Mouse (Mus musculus) layer of hippocampus, postnatal 25 days (tissue): ENCODE measurements around the gene Lemd1. TPM values are rescaled to one million over a fixed set of nuclear protein-coding genes. Genes with fewer than 3 reads are reported as not detected.

Experiments
- DNase-seq, 2 experiments: peaks; one replicate each; pipeline ENCODE4 v3.0.0; 2022; ENCODE audit warnings: mixed read lengths in 2 of 2, low spot score in 1 of 2; ENCODE audit errors: extremely low spot score in 1 of 2
- total RNA-seq, 2 experiments: library from RNA; stranded (reverse); gene quantifications; 2 replicates each; pipeline ENCODE4 v1.2.3; 2021

Gene Lemd1
- total RNA-seq, 2 experiments from 2014 or later, result 1.1 to 1.7 TPM

- DNase-seq, result no peak
These were observed 90.9 kb downstream of the Lemd1 start for GRCm38 (mm10) chr1:132282177-132282536.

- DNase-seq, result no peak
These were observed 91.8 kb downstream of the Lemd1 start for GRCm38 (mm10) chr1:132283018-132283417.

- no peak for DNase-seq
These were observed 95.5 kb downstream of the Lemd1 start for GRCm38 (mm10) chr1:132286735-132287134.

GRCm38 (mm10) chr1:132287445-132287844, 96.2 kb downstream of the Lemd1 start:
- no peak for DNase-seq

- DNase-seq, result no peak
These were observed 96.8 kb downstream of the Lemd1 start for GRCm38 (mm10) chr1:132287991-132288451.

GRCm38 (mm10) chr1:132289965-132290364, 98.7 kb downstream of the Lemd1 start:
- DNase-seq, result no peak

- no peak for DNase-seq
These were observed 99.9 kb downstream of the Lemd1 start for GRCm38 (mm10) chr1:132290921-132291675.

- DNase-seq, result no peak
These were observed 100.5 kb downstream of the Lemd1 start for GRCm38 (mm10) chr1:132291706-132292105.

GRCm38 (mm10) chr1:132292318-132293129, 101.3 kb downstream of the Lemd1 start:
- no peak for DNase-seq

- DNase-seq, result no peak
These were observed 104.3 kb downstream of the Lemd1 start for GRCm38 (mm10) chr1:132295506-132295905.

GRCm38 (mm10) chr1:132296051-132296450, 104.8 kb downstream of the Lemd1 start:
- DNase-seq, result no peak

- DNase-seq, result peak; percentile 23 to 41
These were observed 107.2 kb downstream of the Lemd1 start, which contains the start of gene Klhdc8a for GRCm38 (mm10) chr1:132298425-132298800. Gene Klhdc8a (plus strand): TSS chr1:132298626.

GRCm38 (mm10) chr1:132298801-132299464, 107.7 kb downstream of the Lemd1 start:
- DNase-seq, result no peak

GRCm38 (mm10) chr1:132299744-132300143, 108.5 kb downstream of the Lemd1 start:
- DNase-seq, result no peak

- DNase-seq, result no peak
These were observed 110.0 kb downstream of the Lemd1 start for GRCm38 (mm10) chr1:132301242-132301641.

- DNase-seq, result no peak
These were observed 111.2 kb downstream of the Lemd1 start for GRCm38 (mm10) chr1:132302341-132302866.

- no peak for DNase-seq
These were observed 113.5 kb downstream of the Lemd1 start for GRCm38 (mm10) chr1:132304618-132305214.

GRCm38 (mm10) chr1:132306160-132306559, 114.9 kb downstream of the Lemd1 start:
- DNase-seq, result peak in 1 of 2 experiments; percentile 72

- DNase-seq, result no peak
These were observed 115.6 kb downstream of the Lemd1 start for GRCm38 (mm10) chr1:132306808-132307207.

- DNase-seq, result no peak
These were observed 116.7 kb downstream of the Lemd1 start for GRCm38 (mm10) chr1:132307962-132308361.
